Mouse (Mus musculus) hindbrain, embryonic 12.5 days (tissue): ENCODE measurements around the gene Lingo2. TPM values are rescaled to one million over a fixed set of nuclear protein-coding genes. Genes with fewer than 3 reads are reported as not detected.

ENCODE experiments used
- ATAC-seq: fragments of 200-750 bp; cut with Nextera tagmentation; 2 replicates; pipeline ENCODE4 v1.8.0; 2017; ENCODE audit warnings: moderate TSS enrichment; ENCODE audit not compliant: low FRiP score
- H3K27ac ChIP-seq: fragments of 300-500 bp; sonication (generic); 2 replicates; pipeline ENCODE4 v1.5.1; 2016; ENCODE audit warnings: mild to moderate bottlenecking
- H3K27me3 ChIP-seq: fragments of 300-500 bp; sonication (generic); 2 replicates; pipeline ENCODE4 v1.6.1; 2016; ENCODE audit warnings: mild to moderate bottlenecking
- H3K36me3 ChIP-seq: fragments of 300-500 bp; sonication (generic); 2 replicates; pipeline ENCODE4 v1.6.1; 2016; ENCODE audit warnings: mild to moderate bottlenecking
- H3K4me1 ChIP-seq: fragments of 300-500 bp; sonication (generic); 2 replicates; pipeline ENCODE4 v1.6.1; 2016
- H3K4me2 ChIP-seq: fragments of 300-500 bp; sonication (generic); replicated peaks from 2 replicates; pipeline ENCODE4 v1.6.1; 2016; ENCODE audit warnings: mild to moderate bottlenecking
- H3K4me3 ChIP-seq: fragments of 300-500 bp; sonication (generic); 2 replicates; pipeline ENCODE4 v1.5.1; 2016; ENCODE audit warnings: mild to moderate bottlenecking
- H3K9ac ChIP-seq: fragments of 300-500 bp; sonication (generic); 2 replicates; pipeline ENCODE4 v1.6.1; 2016; ENCODE audit warnings: mild to moderate bottlenecking, moderate library complexity
- H3K9me3 ChIP-seq: fragments of 300-500 bp; sonication (generic); replicated peaks from 2 replicates; pipeline ENCODE4 v1.6.1; 2016; ENCODE audit warnings: mild to moderate bottlenecking
- WGBS: fragments of 180-500 bp; shearing (Covaris S2); methylation state at CpG from one replicate; pipeline ENCODE4 v1.1.7; 2016; 5-methylcytosine and 5-hydroxymethylcytosine counted together
- polyA plus RNA-seq: library from polyadenylated mRNA; unstranded; fragments of >200 nt; fragmentation: Nextera tagmentation; extraction: Ambion mirVana; gene quantifications from 2 replicates; pipeline ENCODE4 v1.2.1, GENCODE M21; 2016

Gene Lingo2
- polyA plus RNA-seq, 1 experiment from 2014 or later, result 12.4 TPM

GRCm38 (mm10) chr4:36032039-36032438 lies 919.5 kb downstream of the Lingo2 start:
- Histone ChIP-seq H3K4me1 (no peaks in the 10 kb centered on the region), H3K4me2 (no peak overlapping the region), H3K36me3 (no peaks in the 10 kb centered on the region), H3K27me3 (no peaks in the 10 kb centered on the region), H3K9ac (no peak overlapping the region), H3K27ac (no peak overlapping the region), H3K4me3 (no peak overlapping the region), H3K9me3 (no peaks in the 10 kb centered on the region)
- ATAC-seq, result no peak
- WGBS, result 78% methylated on average over 5 of the region's 5 CpGs

GRCm38 (mm10) chr4:36014181-36014580 lies 937.4 kb downstream of the Lingo2 start:
- Histone ChIP-seq H3K4me2 (no peak overlapping the region), H3K36me3 (no peaks in the 10 kb centered on the region), H3K27ac (no peak overlapping the region), H3K4me1 (no peaks in the 10 kb centered on the region), H3K9me3 (no peaks in the 10 kb centered on the region), H3K27me3 (no peaks in the 10 kb centered on the region), H3K9ac (no peak overlapping the region), H3K4me3 (no peak overlapping the region)
- ATAC-seq, result no peak
- WGBS, result 62% methylated on average over 4 of the region's 4 CpGs

DNA sequence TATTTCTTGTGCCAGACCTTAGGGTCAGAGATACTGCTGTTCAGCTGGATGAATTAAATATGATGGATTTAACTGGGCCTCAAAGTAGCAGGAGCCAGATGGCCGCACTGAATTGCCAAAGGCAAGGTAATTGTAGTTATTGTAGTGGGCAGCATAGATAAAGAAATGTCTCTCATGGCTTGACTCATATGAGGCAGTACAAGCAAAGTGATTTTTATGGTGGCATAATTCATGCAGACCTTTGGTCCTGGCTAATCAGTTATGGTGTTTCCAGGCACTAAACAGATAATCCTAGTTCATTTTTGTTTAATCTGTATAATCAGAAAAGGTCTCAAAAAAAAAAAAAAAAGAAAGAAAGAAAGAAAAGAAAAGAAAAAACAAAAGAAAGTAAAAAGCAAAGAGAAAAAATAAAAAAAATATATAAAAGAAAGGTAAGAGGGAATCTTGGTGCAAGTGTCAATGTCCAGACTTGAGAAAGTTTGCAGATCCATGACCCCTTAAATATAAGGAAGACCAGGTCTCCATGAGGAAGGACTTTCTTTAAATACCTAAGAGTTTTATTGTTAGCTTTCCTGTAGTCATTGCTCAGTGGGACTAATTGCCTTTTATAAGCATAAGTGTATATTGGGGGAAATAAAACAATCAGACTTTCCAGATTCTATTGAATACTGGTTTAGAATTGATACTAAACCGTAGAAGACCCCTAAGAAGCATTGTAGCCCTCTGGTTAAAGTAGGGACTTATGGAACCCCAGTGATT lies 959.4 kb downstream of the Lingo2 start:
- H3K36me3 ChIP-seq, result no peaks in the 10 kb centered on the region
- H3K9me3 ChIP-seq, result no peaks in the 10 kb centered on the region
- H3K4me2 ChIP-seq, result no peak overlapping the region
- no peak overlapping the region for H3K27ac ChIP-seq
- no peak overlapping the region for H3K9ac ChIP-seq
- no peak for ATAC-seq
- no peaks in the 10 kb centered on the region for H3K4me1 ChIP-seq
- H3K27me3 ChIP-seq, result no peaks in the 10 kb centered on the region
- 76% methylated on average over 2 of the region's 2 CpGs for WGBS
- no peak overlapping the region for H3K4me3 ChIP-seq

DNA sequence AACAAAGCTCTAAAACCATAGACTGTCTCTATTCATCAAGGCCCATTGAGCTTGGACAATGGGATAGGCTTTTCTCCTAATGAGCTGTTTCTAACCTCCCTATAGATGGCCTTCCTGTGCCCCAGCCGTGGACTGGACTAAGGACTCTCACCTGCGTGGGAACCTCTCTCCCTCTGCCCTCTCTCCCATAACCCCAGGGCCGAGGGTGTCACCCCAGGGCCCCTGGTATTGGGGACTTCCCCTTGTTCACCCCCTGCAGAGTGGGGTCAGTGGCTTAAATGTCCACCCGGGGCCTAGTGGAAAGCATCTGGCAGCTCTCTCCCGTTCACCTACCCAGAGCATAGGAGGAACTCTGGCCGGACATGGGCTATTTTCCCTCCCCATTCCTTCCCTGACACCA lies 965.5 kb downstream of the Lingo2 start:
- Histone ChIP-seq H3K4me3 (no peak overlapping the region), H3K9ac (no peak overlapping the region), H3K27ac (no peak overlapping the region), H3K4me2 (no peak overlapping the region), H3K9me3 (no peaks in the 10 kb centered on the region), H3K4me1 (no peaks in the 10 kb centered on the region), H3K27me3 (no peaks in the 10 kb centered on the region), H3K36me3 (no peaks in the 10 kb centered on the region)
- no peak for ATAC-seq
- WGBS, result 82% methylated on average over 6 of the region's 6 CpGs

DNA sequence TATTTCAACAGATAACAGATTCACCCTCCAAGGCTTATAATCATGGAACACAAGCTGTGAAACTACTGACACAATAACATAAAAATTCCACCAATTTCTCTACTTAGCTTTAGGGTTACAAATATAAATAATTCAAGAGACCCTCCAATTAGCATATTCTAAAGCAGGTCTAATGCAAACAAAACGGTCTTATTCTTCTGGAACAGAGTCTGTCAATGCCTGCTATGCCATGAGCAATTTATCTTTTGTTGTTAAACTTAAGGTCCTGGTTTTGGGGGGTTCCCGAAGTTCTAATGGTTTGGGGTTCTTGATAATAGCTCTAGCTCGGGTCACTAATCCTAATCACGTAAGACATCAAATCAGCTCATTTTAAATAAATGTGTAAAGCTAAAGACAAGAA lies 988.0 kb downstream of the Lingo2 start:
- H3K4me2 ChIP-seq, result no peak overlapping the region
- no peaks in the 10 kb centered on the region for H3K9me3 ChIP-seq
- H3K4me3 ChIP-seq, result no peak overlapping the region
- no peaks in the 10 kb centered on the region for H3K36me3 ChIP-seq
- no peak overlapping the region for H3K9ac ChIP-seq
- H3K27ac ChIP-seq, result no peak overlapping the region
- no peaks in the 10 kb centered on the region for H3K4me1 ChIP-seq
- ATAC-seq, result no peak
- no peaks in the 10 kb centered on the region for H3K27me3 ChIP-seq
- WGBS, result 53% methylated on average over 4 of the region's 4 CpGs

DNA sequence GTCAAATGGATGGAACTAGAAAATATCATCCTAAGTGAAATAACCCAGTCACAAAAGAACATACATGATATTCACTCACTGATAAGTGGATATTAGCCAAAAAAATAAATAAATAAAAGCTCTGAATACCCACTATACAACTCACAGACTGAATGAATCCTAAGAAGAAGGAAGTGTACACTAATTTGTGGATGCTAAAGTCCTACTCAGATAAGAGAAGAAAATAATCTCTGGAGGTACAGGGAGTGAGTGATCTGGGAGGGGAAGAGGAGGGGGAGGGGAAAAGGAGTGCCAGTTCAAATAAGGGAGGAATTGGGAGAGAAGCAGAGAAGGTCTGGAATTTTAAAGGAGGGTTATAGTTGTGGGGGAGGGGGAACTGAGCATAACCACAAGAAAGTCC lies 999.7 kb downstream of the Lingo2 start:
- Histone ChIP-seq H3K4me2 (no peak overlapping the region), H3K27me3 (no peaks in the 10 kb centered on the region), H3K9ac (no peak overlapping the region), H3K36me3 (no peaks in the 10 kb centered on the region), H3K9me3 (no peaks in the 10 kb centered on the region), H3K27ac (no peak overlapping the region), H3K4me3 (no peak overlapping the region), H3K4me1 (no peaks in the 10 kb centered on the region)
- no peak for ATAC-seq

GRCm38 (mm10) chr4:35951251-35951650 lies 1000.3 kb downstream of the Lingo2 start:
- no peak for ATAC-seq
- no peaks in the 10 kb centered on the region for H3K27me3 ChIP-seq
- no peaks in the 10 kb centered on the region for H3K4me1 ChIP-seq
- no peaks in the 10 kb centered on the region for H3K9me3 ChIP-seq
- 88% methylated on average over 3 of the region's 3 CpGs for WGBS
- no peak overlapping the region for H3K9ac ChIP-seq
- no peak overlapping the region for H3K27ac ChIP-seq
- H3K4me2 ChIP-seq, result no peak overlapping the region
- no peak overlapping the region for H3K4me3 ChIP-seq
- H3K36me3 ChIP-seq, result no peaks in the 10 kb centered on the region

DNA sequence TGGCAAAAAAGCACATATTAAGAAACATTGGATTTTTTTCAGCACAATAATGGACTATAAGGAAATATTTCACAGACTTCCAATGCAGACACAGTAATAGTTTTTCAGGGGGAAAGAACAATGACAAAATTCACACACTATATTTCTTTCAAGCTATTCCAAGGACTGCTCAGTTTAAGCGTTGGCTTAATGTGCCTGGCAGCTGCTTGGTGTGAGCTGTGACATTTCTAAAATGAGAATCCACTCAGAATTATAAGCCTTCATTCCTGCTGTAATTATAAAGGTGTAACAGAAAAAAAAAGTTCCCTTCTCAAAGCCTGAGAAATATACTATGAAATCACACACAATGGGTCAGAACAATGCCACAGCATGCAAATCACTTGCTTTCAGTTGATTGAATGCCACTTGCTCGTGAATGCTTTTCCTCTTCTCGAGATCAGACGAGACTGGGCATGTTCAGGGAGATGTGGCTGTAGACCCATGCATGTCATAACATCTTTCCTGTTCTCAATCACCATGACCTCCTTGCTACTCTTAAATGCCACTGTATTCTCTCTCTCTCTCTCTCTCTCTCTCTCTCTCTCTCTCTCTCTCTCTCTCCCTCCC lies 1017.4 kb downstream of the Lingo2 start:
- H3K9ac ChIP-seq, result no peak overlapping the region
- 30% methylated on average over 4 of the region's 4 CpGs for WGBS
- no peaks in the 10 kb centered on the region for H3K9me3 ChIP-seq
- H3K4me3 ChIP-seq, result no peak overlapping the region
- no peaks in the 10 kb centered on the region for H3K4me1 ChIP-seq
- no peak overlapping the region for H3K27ac ChIP-seq
- H3K36me3 ChIP-seq, result no peaks in the 10 kb centered on the region
- H3K4me2 ChIP-seq, result no peak overlapping the region
- H3K27me3 ChIP-seq, result no peaks in the 10 kb centered on the region
- peak; percentile 56; the same call in 1 of the 2 replicates for ATAC-seq

DNA sequence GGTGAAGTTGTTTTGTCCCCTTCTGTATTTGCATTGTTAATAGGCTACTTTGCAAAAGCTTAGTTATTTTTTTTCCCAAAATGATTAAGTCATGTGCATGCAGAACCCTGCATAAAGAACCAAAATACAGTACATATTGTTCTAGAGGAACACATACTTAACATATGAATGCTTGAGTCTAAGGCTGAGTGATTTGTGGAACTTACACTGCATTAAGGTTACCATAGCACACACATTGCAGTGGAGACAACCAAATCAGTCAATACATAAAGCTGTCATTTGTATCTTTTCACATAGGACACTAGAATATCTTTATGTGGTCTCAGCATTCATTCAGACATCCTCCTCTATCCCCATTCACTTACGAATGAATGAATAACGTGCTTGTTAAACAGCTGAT lies 1023.8 kb downstream of the Lingo2 start:
- 35% methylated on average over 2 of the region's 2 CpGs for WGBS
- H3K4me3 ChIP-seq, result no peak overlapping the region
- ATAC-seq, result peak; percentile 88

DNA sequence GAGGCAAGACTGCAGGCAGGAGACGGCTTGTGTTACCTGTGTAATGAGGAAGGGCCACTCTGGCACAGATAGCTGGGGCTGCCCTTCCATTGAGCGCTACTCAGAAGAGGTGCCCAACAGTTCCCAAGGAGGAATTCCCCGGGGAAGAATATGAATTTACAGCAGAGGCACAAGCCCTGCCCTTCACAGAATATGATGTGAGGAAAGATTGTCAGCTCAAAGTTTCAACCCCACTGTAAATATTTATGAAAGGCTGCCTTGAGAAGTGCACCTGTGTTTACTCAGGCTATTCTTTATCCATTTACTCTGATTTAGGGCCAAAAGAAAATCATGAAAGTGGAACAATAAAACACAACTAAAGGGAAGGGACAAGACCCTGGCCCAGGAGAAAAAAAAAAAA lies 1034.1 kb downstream of the Lingo2 start:
- ATAC-seq, result no peak
- H3K4me1 ChIP-seq, result no peaks in the 10 kb centered on the region
- 77% methylated on average over 3 of the region's 3 CpGs for WGBS
- H3K27ac ChIP-seq, result no peak overlapping the region
- H3K9ac ChIP-seq, result no peak overlapping the region
- H3K36me3 ChIP-seq, result no peaks in the 10 kb centered on the region
- no peak overlapping the region for H3K4me3 ChIP-seq
- H3K9me3 ChIP-seq, result no peaks in the 10 kb centered on the region
- H3K4me2 ChIP-seq, result no peak overlapping the region
- H3K27me3 ChIP-seq, result no peaks in the 10 kb centered on the region

More for the DNA sequence above, 1023.8 kb downstream of the Lingo2 start:
- Histone ChIP-seq H3K4me1 (0 out of 2 replicates have a peak, but pooled peaks cover 2% of the 10 kb centered on the region), H3K4me2 (no peak overlapping the region), H3K27me3 (no peaks in the 10 kb centered on the region), H3K27ac (no peak overlapping the region), H3K9ac (no peak overlapping the region), H3K9me3 (no peaks in the 10 kb centered on the region), H3K36me3 (no peaks in the 10 kb centered on the region)

GRCm38 (mm10) chr4:35897769-35898564 lies 1053.6 kb downstream of the Lingo2 start:
- Histone ChIP-seq H3K9me3 (no peaks in the 10 kb centered on the region), H3K36me3 (no peaks in the 10 kb centered on the region), H3K4me1 (no peaks in the 10 kb centered on the region), H3K4me3 (no peak overlapping the region), H3K27ac (no peak overlapping the region), H3K27me3 (no peaks in the 10 kb centered on the region), H3K9ac (no peak overlapping the region), H3K4me2 (no peak overlapping the region)
- WGBS, result 48% methylated on average over 1 of the region's 1 CpGs
- peak; percentile 75; the same call in 1 of the 2 replicates for ATAC-seq

DNA sequence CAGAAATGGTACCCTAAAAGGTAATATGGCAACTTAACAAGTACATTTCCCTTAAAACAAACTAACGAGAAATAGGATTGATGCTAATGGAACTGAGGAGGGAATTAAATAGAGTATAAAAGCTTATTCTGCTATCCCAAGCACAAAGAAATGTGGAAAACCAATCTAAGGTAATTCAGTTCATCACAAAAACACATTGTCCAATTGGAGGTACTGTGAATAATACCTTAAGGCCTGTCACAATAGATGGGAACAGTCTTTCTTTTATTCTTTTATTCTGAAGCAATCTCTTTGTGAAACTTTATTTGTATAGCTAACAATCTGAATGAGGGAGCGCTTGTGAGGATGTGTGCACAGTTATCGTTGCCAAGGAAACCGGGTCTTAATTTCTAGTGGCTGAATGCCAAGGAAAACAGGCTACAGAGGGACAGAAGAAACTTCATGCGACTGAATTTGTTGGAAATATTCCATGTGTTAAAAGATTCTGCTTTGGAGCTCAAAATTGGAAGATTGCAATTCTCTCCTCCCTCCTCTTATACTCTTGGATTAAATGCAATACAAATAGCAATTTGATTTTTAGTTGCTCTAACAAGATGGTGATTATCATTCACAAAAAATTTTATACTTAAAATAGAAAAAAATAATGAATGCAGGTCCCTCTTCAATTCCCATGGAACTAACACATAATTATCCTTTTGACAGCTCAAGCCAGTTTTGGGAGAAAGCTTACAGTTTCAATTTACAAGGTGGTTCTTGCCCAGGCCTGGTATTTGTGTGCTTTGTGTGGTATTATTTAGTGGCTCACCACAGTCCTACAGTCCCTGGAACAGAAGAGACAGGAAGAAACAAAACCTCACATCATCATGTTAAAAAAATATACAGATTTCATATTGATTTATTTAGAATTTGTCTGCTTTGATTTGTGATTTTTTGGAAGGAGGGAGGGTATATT lies 1065.7 kb downstream of the Lingo2 start:
- no peak overlapping the region for H3K27ac ChIP-seq
- no peak overlapping the region for H3K9ac ChIP-seq
- no peaks in the 10 kb centered on the region for H3K36me3 ChIP-seq
- no peaks in the 10 kb centered on the region for H3K9me3 ChIP-seq
- H3K4me2 ChIP-seq, result no peak overlapping the region
- H3K27me3 ChIP-seq, result no peaks in the 10 kb centered on the region
- H3K4me3 ChIP-seq, result no peak overlapping the region
- 38% methylated on average over 5 of the region's 5 CpGs for WGBS
- peak; percentile 73 for ATAC-seq
- H3K4me1 ChIP-seq, result no peaks in the 10 kb centered on the region
